Mouse (Mus musculus) layer of hippocampus, postnatal 10 days (tissue): Measurements from ENCODE around the gene Dmd. TPM values are rescaled to one million over a fixed set of nuclear protein-coding genes. Genes with fewer than 3 reads are reported as not detected.

Source experiments
- DNase-seq, 2 experiments: peaks; one replicate each; pipeline ENCODE4 v3.0.0; 2021; ENCODE audit warnings: low spot score in 2 of 2
- total RNA-seq, 2 experiments: library from RNA; stranded (reverse); gene quantifications; 2 replicates each; pipeline ENCODE4 v1.2.3; 2021

Gene Dmd
- total RNA-seq, 2 experiments from 2014 or later = 67.6 to 68.6 TPM

- DNase-seq = no peak
Observed at GRCm38 (mm10) chrX:85046631-85047030, 2098.0 kb downstream of the Dmd start.

GRCm38 (mm10) chrX:85048141-85049110 lies 2099.8 kb downstream of the Dmd start:
- peak; percentile 29 to 57 for DNase-seq

- DNase-seq = no peak
Observed at GRCm38 (mm10) chrX:85049593-85049992, 2100.9 kb downstream of the Dmd start.

- DNase-seq = no peak
Observed at GRCm38 (mm10) chrX:85073602-85074001, 2124.9 kb downstream of the Dmd start.

- no peak for DNase-seq
Observed at GRCm38 (mm10) chrX:85076845-85077244, 2128.2 kb downstream of the Dmd start.

GRCm38 (mm10) chrX:85077605-85078004 lies 2128.9 kb downstream of the Dmd start:
- DNase-seq = no peak

GRCm38 (mm10) chrX:85079174-85079573 lies 2130.5 kb downstream of the Dmd start:
- DNase-seq = no peak

- DNase-seq = no peak
Observed at GRCm38 (mm10) chrX:85084237-85085153, 2135.8 kb downstream of the Dmd start.

- no peak for DNase-seq
Observed at GRCm38 (mm10) chrX:85089506-85089905, 2140.8 kb downstream of the Dmd start.

DNA sequence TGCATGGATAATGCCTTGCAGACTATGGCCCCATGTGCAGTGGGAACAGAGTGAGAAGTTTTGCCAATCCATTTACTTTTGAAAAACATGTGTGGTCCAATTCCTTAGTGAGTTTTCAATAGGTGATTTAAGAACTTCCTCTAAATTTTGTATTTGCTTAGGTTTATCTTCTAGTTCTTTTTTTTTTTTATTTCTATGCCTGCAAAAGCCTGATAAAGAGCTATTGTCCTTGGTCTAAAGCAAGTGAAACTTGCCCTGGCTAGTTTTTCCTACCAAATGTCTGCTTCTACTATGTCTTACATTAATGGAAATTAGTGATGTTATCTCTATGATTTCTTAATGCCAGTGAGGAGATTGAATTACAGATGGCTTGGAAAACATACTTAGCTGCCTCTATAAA lies 2144.7 kb downstream of the Dmd start:
- DNase-seq = no peak

DNA sequence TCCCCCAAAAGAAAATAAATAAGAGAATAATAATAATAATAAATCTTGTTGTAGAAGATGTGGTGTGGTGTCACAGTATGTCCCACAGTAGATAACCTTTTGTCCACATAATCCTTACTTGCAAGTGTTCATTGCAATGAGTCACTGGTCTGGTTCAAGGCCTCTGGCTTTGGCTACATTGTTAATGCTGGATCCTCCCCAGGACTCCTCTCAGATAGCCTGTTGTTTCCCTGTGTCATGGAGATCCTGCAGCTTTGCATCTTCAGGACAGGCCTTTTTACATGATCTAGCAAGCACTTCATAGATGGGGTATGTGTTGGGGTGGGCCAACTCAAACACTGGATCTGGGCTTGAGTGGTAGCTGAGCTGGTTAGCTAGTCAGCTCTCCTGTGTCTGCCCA lies 2150.0 kb downstream of the Dmd start:
- no peak for DNase-seq

- no peak for DNase-seq
Observed at GRCm38 (mm10) chrX:85112418-85112817, 2163.7 kb downstream of the Dmd start.

GRCm38 (mm10) chrX:85132706-85133105 lies 2184.0 kb downstream of the Dmd start:
- no peak for DNase-seq

- DNase-seq = no peak
Observed at GRCm38 (mm10) chrX:85137293-85137692, 2188.6 kb downstream of the Dmd start.

- no peak for DNase-seq
Observed at GRCm38 (mm10) chrX:85171264-85171663, 2222.6 kb downstream of the Dmd start.

DNA sequence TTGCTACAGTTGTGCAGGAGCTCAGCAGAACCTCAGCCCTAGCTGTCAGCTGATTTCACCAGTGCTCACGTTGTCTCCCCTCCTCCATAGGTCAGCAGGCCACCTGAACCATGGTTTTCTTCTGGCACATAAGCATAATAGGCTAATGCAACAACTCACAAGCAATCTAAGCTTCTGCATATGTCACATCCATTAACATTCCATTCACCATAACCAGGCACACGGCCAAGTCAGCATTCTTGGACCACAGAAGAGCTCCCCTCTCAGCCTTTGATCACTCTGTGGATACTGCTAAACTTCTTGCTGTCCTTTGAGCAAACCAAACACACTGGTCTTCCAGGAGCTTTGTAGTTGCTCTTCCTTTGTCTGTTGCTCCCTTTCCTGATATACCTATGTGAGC lies 2238.9 kb downstream of the Dmd start:
- no peak for DNase-seq

DNA sequence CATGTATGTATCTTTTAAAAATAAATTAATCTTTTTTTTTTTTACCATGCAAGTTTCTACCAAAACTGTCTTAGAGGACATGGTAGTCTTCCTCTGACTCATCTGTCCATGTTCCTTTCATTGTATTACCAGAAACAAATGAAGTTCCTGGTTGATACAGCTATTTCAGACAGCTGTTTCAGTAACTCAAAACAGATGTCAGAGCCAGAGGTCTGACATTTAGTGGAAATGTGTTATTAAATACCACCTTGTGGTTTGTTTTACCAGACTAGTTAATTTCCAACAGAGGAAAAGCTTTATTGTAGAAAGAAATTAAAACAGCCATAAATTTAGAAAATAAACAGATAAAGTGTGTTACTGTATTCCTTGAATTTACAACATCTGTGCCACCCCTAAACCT lies 2245.2 kb downstream of the Dmd start:
- no peak for DNase-seq

- no peak for DNase-seq
Observed at GRCm38 (mm10) chrX:85197688-85198087, 2249.0 kb downstream of the Dmd start.

DNA sequence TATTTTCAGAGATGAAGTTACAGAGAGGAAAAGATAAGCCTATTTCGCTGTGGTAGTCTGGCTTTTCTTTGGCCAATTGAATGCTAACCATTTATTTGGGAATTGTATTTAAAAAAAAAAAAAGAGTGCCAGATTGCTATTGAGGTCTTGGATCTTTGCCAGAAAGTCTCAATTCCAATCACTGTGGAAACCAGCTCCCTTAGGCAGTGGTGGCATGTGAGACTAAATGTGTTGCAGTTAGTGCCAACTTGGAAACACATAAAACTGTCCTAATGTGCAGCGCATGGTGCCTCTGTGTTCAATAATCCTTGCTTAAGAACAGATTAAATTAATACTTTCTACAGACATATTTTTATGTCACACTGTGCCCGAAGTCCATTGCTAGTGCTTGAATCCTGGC lies 2250.7 kb downstream of the Dmd start:
- no peak for DNase-seq

DNA sequence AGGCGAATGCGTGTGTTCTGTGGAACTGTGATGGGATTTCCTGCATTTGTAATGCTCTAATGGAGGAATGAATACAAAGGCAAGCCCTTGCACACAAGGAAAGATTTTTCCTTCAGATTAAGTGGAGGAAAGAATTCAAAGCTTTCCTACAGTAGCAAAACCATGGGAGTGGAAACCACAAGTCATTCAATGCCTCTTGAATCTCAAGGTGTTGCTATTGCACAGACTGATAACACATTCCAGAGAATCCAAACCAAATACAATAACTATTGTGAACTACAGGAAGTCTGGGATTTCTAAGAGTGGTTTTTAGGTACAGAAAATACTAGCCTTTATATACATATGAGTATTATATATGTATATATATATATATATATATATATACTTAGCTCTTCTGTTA lies 2258.3 kb downstream of the Dmd start:
- no peak for DNase-seq

- DNase-seq = no peak
Observed at GRCm38 (mm10) chrX:85226883-85227282, 2278.2 kb downstream of the Dmd start.

DNA sequence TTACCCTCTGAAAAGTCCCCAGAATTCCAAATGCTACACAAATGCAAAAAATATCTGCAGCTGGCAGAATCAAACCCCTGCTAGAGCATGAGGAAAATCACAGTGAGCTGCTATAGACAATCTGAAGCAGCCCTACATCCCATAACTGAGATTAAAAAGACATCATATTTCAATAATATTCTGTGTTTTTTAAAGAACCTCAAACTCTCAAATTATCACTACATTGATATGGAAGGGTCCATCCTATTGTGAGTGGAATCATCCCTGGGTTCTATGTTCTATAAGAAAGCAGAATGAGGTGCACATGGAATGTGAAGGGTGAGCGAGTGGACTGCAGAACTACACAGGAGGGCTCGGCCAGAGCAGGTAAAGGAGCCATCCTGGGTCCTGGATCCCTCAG lies 2300.7 kb downstream of the Dmd start, which contains the start of gene Fthl17a:
Gene Fthl17a (plus strand): TSS at position 301 of the 400 bp plus-strand sequence.
- DNase-seq = no peak
